Mouse (Mus musculus): ENCODE measurements around the gene Ccdc130. TPM values are rescaled to one million over a fixed set of nuclear protein-coding genes. Genes with fewer than 3 reads are reported as not detected.
A peak's percentile ranks its signal among the peaks of the same experiment; 100 is the strongest.
"Not testable (repeated sequence)": the region's sequence is repeated elsewhere in the genome, so short reads cannot be mapped to it uniquely, and the experiment has no call there.

The Ccdc130 gene
- total and polyA plus RNA-seq, 3 experiments, result 10.2 to 26.0 TPM; not detected in 1

DNA sequence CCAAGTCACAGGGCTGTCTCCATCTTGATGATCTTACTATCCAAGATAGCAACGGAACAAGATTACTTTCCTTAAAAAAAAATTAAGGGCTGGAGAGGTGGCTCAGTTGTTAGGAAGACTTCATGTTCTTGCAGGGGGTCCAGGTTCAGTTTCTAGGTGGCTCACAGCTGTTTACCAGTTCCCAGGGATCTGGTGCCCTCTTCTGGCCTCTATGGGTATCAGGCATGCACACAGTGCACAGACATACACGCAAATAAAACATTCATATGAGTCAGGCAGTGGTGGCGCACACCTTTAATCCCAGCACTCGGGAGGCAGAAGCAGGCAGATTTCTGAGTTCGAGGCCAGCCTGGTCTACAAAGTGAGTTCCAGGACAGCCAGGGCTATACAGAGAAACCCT, 15.5 kb upstream of the Ccdc130 start:
- H3K27me3 ChIP-seq (ENCODE audit: control insufficient read depth in 1 of 2, insufficient read depth in 2 of 2, low read length in 2 of 2); H3K36me3 ChIP-seq (ENCODE audit: control insufficient read depth in 1 of 2, insufficient read depth in 2 of 2, low read length in 2 of 2); H3K27ac ChIP-seq (ENCODE audit: control insufficient read depth, low read depth, low read length); H3K79me2 ChIP-seq (ENCODE audit: control insufficient read depth, insufficient read depth, low read length, poor library complexity); H3K9me3 ChIP-seq (replicated peaks; ENCODE audit: insufficient read depth, low read length); H3K4me3 ChIP-seq (ENCODE audit: control insufficient read depth in 1 of 2, insufficient read depth in 1 of 2, low read depth in 2 of 2, low read length in 2 of 2); H3K9ac ChIP-seq (ENCODE audit: control insufficient read depth, low read depth, low read length, poor library complexity, severe bottlenecking); H3K4me1 ChIP-seq (ENCODE audit: control insufficient read depth in 1 of 2, insufficient read depth in 2 of 2, low read length in 2 of 2): not testable (repeated sequence)
- TF ChIP-seq NRF1 (IDR thresholded peaks at IDR 0.05; ENCODE audit: insufficient read depth, low read depth, low read length, poor library complexity, severe bottlenecking), result peak; percentile 61; the same call in 1 of the 2 replicates
- TF ChIP-seq SMC3 (IDR thresholded peaks at IDR 0.05; ENCODE audit: low read depth, low read length), result peak; percentile 63
- TF ChIP-seq CTCF (IDR thresholded peaks at IDR 0.05 in 2 of 3, conservative IDR thresholded peaks at IDR 0.05 in 1 of 3; ENCODE audit: control insufficient read depth in 1 of 3, insufficient read depth in 1 of 3, low read depth in 2 of 3, low read length in 3 of 3, poor library complexity in 1 of 3, severe bottlenecking in 1 of 3), result peak; percentile 36 to 59 (median 57)
- TF ChIP-seq ZC3H11A (IDR thresholded peaks at IDR 0.05; ENCODE audit: low read depth, low read length), result peak; percentile 58
- peak; percentile 89 for TF ChIP-seq TBP (IDR thresholded peaks at IDR 0.05; ENCODE audit: low read depth, low read length)
- peak; percentile 70 for TF ChIP-seq RAD21 (IDR thresholded peaks at IDR 0.05; ENCODE audit: low read depth, low read length)
- DNase-seq (ENCODE audit: low read depth, low spot score), result peak; percentile 78

DNA sequence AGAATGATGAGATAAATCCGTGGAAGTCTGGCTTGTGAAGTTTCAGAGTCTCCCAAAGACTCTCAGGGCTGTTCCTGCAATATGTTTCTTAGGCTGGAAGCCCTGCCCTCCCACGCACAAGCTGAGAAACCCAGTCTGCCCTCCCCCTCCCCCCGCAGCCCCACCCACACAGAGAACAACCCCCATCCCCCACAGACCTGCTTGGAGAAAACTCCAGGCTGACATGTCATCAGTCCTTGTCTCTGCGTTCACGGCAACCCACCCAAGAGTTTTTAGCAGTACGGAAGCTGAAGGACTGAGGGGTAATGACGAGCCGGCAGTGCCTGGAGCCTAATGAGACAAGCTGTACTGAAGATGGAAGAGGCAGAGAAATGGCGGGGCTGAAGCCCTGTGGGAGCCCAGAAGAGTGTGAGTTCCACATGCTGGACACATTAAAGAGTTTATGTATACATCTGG, 14.5 kb upstream of the Ccdc130 start:
- no peaks in the 10 kb centered on the region for H3K9me3 ChIP-seq (replicated peaks; ENCODE audit: insufficient read depth, low read length)
- no peaks in the 10 kb centered on the region for H3K36me3 ChIP-seq (ENCODE audit: control insufficient read depth in 1 of 2, insufficient read depth in 2 of 2, low read length in 2 of 2)
- H3K4me3 ChIP-seq (ENCODE audit: control insufficient read depth in 1 of 2, insufficient read depth in 1 of 2, low read depth in 2 of 2, low read length in 2 of 2), result no peak overlapping the region
- H3K27me3 ChIP-seq (ENCODE audit: control insufficient read depth in 1 of 2, insufficient read depth in 2 of 2, low read length in 2 of 2), result no peaks in the 10 kb centered on the region
- TF ChIP-seq ETS1 (IDR thresholded peaks at IDR 0.05; ENCODE audit: low read depth, low read length), result no peak
- no peak for TF ChIP-seq UBTF (IDR thresholded peaks at IDR 0.05; ENCODE audit: borderline replicate concordance, insufficient read depth, low read depth, low read length)
- TF ChIP-seq ELF1 (IDR thresholded peaks at IDR 0.05; ENCODE audit: low read depth, low read length), result no peak
- TF ChIP-seq POLR2A (IDR thresholded peaks at IDR 0.05; ENCODE audit: control insufficient read depth in 1 of 2, insufficient read depth in 1 of 2, low read depth in 1 of 2, low read length in 2 of 2, poor library complexity in 1 of 2), result no peak
- no peak overlapping the region for H3K27ac ChIP-seq (ENCODE audit: control insufficient read depth, low read depth, low read length)
- no peaks in the 10 kb centered on the region for H3K4me1 ChIP-seq (ENCODE audit: control insufficient read depth in 1 of 2, insufficient read depth in 2 of 2, low read length in 2 of 2)
- no peak overlapping the region for H3K9ac ChIP-seq (ENCODE audit: control insufficient read depth, low read depth, low read length, poor library complexity, severe bottlenecking)
- no peak for DNase-seq (ENCODE audit: low read depth, low spot score)
- H3K79me2 ChIP-seq (ENCODE audit: control insufficient read depth, insufficient read depth, low read length, poor library complexity), result no peaks in the 10 kb centered on the region

DNA sequence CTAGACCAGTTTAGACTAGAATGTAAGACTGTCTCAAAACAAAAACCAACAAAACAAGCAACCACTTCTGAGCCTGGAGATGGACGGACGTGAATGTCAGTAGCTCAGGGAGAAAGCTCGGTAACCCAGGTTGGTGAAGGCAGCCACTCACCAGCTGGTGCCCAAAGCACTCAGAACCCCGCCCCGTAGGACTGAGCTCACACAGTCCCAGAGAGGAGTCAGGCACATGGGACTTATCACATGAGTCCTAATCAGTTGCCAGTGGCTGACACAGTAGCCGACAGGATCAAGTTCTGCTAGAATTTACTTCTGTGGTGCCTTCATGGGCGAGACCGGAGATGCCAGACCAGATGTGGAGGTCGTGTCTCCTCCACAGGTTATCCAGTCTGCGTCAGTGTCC, 10.6 kb upstream of the Ccdc130 start:
- Histone ChIP-seq H3K79me2 (ENCODE audit: control insufficient read depth, insufficient read depth, low read length, poor library complexity) (no peaks in the 10 kb centered on the region), H3K4me3 (ENCODE audit: control insufficient read depth in 1 of 2, insufficient read depth in 1 of 2, low read depth in 2 of 2, low read length in 2 of 2) (no peak overlapping the region), H3K4me1 (ENCODE audit: control insufficient read depth in 1 of 2, insufficient read depth in 2 of 2, low read length in 2 of 2) (peaks cover 5% of the 10 kb centered on the region in 2 experiments; a peak in 3 of 4 replicates), H3K36me3 (ENCODE audit: control insufficient read depth in 1 of 2, insufficient read depth in 2 of 2, low read length in 2 of 2) (peaks cover 0 to 5% of the 10 kb centered on the region in 2 experiments; a peak in 2 of 4 replicates), H3K9me3 (replicated peaks; ENCODE audit: insufficient read depth, low read length) (no peaks in the 10 kb centered on the region), H3K9ac (ENCODE audit: control insufficient read depth, low read depth, low read length, poor library complexity, severe bottlenecking) (no peak overlapping the region), H3K27me3 (ENCODE audit: control insufficient read depth in 1 of 2, insufficient read depth in 2 of 2, low read length in 2 of 2) (no peaks in the 10 kb centered on the region), H3K27ac (ENCODE audit: control insufficient read depth, low read depth, low read length) (no peak overlapping the region)
- no peak for TF ChIP-seq BHLHE40 (IDR thresholded peaks at IDR 0.05; ENCODE audit: borderline replicate concordance, low read depth, low read length)
- no peak for TF ChIP-seq NRF1 (IDR thresholded peaks at IDR 0.05; ENCODE audit: insufficient read depth, low read depth, low read length, poor library complexity, severe bottlenecking)
- TF ChIP-seq GATA1 (IDR thresholded peaks at IDR 0.05; ENCODE audit: low read depth, low read length), result no peak
- TF ChIP-seq NELFE (IDR thresholded peaks at IDR 0.05; ENCODE audit: low read depth, low read length), result no peak
- TF ChIP-seq CHD2 (IDR thresholded peaks at IDR 0.05; ENCODE audit: low read length), result no peak
- no peak for TF ChIP-seq ETS1 (IDR thresholded peaks at IDR 0.05; ENCODE audit: low read depth, low read length)
- no peak for TF ChIP-seq KAT2A (conservative IDR thresholded peaks at IDR 0.05; ENCODE audit: low read depth, low read length)
- no peak for TF ChIP-seq POLR2AphosphoS2 (IDR thresholded peaks at IDR 0.05; ENCODE audit: low read length)
- no peak for TF ChIP-seq ZMIZ1 (IDR thresholded peaks at IDR 0.05; ENCODE audit: low read depth, low read length)
- TF ChIP-seq MYB (IDR thresholded peaks at IDR 0.05; ENCODE audit: low read depth, low read length), result no peak
- TF ChIP-seq USF1 (IDR thresholded peaks at IDR 0.05; ENCODE audit: low read depth, low read length), result no peak
- no peak for TF ChIP-seq JUND (IDR thresholded peaks at IDR 0.05; ENCODE audit: low read depth, low read length)
- TF ChIP-seq POLR2A (IDR thresholded peaks at IDR 0.05; ENCODE audit: control insufficient read depth in 1 of 2, insufficient read depth in 1 of 2, low read depth in 1 of 2, low read length in 2 of 2, poor library complexity in 1 of 2), result no peak
- TF ChIP-seq MYC (IDR thresholded peaks at IDR 0.05; ENCODE audit: low read depth, low read length), result no peak
- TF ChIP-seq CHD1 (IDR thresholded peaks at IDR 0.05; ENCODE audit: low read depth, low read length), result no peak
- TF ChIP-seq HCFC1 (IDR thresholded peaks at IDR 0.05; ENCODE audit: low read depth, low read length), result no peak
- TF ChIP-seq RCOR1 (IDR thresholded peaks at IDR 0.05; ENCODE audit: low read depth, low read length), result no peak
- DNase-seq (ENCODE audit: low read depth, low spot score), result no peak

All from MEL (cell line).